Mouse (Mus musculus): ENCODE results near the gene Egr2. TPM values are rescaled to one million over a fixed set of nuclear protein-coding genes. Genes with fewer than 3 reads are reported as not detected.

Gene Egr2
- total and polyA plus RNA-seq, 3 experiments: 1.0 to 4.7 (median 3.1) TPM

DNA sequence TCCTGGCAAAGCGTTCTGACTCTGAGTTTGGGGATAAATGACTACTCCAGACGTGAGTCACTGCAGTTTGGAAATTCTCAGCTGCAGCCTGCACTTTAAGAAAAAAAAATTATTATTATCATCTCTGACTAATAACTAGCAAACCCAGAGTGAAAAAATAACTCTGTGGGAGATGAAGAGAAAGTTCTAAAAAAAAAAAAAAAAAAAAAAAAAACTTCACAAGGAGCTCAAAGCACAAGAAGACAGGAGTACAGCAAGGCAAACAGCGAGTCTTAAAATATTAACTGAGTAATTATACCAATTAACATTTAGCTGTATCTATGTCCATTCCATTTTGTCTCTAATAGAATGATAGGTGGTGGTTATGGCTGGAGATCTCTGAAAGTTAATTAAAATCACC, 11.1 kb upstream of the Egr2 start:
- in situ Hi-C loops (cut with MboI; ENCODE audit: low pct_ligation_motif_present, low pct_unique_long_range_greater_than_20kb, low sequenced_read_pairs): no loop called here
- H3K4me2 ChIP-seq (ENCODE audit: insufficient read depth, low read depth, poor library complexity, severe bottlenecking): no peak overlapping the region

DNA sequence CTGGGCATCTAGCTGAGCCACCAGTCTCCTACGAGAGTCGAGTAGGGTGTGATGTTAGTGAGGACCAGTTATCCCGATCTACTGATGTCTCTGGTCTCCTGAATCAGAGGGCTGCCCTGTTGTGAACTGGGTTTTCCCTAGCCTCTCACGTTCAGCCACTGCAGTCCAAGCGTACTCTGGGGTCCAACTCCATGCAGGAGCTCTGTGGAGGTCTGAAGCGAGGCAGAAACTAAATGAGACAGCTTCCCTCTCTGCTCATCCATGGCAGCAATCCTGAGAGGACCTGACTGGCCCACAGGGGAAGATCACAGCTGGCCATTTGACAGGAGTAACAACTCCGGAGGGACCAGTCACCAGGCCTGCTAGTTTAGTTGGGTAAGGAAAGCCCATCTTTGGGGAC, 10.6 kb upstream of the Egr2 start:
- no peaks in the 10 kb centered on the region for H3K79me2 ChIP-seq (replicated peaks; ENCODE audit: control insufficient read depth, extremely low read depth, insufficient read depth, poor library complexity, severe bottlenecking)
- H3K4me1 ChIP-seq (ENCODE audit: control insufficient read depth in 1 of 2, insufficient read depth in 2 of 2): peaks cover 4 to 21% of the 10 kb centered on the region in 2 experiments
- TF ChIP-seq MAFK (IDR thresholded peaks at IDR 0.05; ENCODE audit: insufficient replicate concordance, low read length) (no peak), KAT2A (IDR thresholded peaks at IDR 0.05; ENCODE audit: insufficient replicate concordance, low read length) (no peak)
- H3K27me3 ChIP-seq (replicated peaks): no peaks in the 10 kb centered on the region
- no peak overlapping the region for H3K9ac ChIP-seq (ENCODE audit: insufficient read depth, low read depth)
- no peak overlapping the region for H3K27ac ChIP-seq (ENCODE audit: insufficient read depth, low read depth)
- no peaks in the 10 kb centered on the region for H3K36me3 ChIP-seq (replicated peaks in 1 of 2; ENCODE audit: control insufficient read depth in 1 of 2, insufficient read depth in 1 of 2, low read length in 1 of 2)
- DNase-seq (ENCODE audit: extremely low read depth): no peak
- dilution Hi-C loops (cut with MboI; ENCODE audit: extremely low pct_ligation_motif_present, extremely low pct_unique_long_range_greater_than_20kb, low sequenced_read_pairs): no loop called here
- H3K4me2 ChIP-seq (ENCODE audit: insufficient read depth, low read depth, poor library complexity, severe bottlenecking): no peak overlapping the region
- H3K9me3 ChIP-seq (replicated peaks; ENCODE audit: low read length): no peaks in the 10 kb centered on the region
- in situ Hi-C loops (cut with MboI; ENCODE audit: low pct_ligation_motif_present, low pct_unique_long_range_greater_than_20kb, low sequenced_read_pairs): loop anchor here (25.0 kb wide), 1 partner anchor 212 kb away; no protein-coding TSS in a partner anchor
- H3K4me3 ChIP-seq (replicated peaks in 1 of 3; ENCODE audit: low read depth in 2 of 3, low read length in 2 of 3, poor library complexity in 1 of 3): no peak overlapping the region

More for the DNA sequence above, 11.1 kb upstream of the Egr2 start:
- Histone ChIP-seq H3K79me2 (replicated peaks; ENCODE audit: control insufficient read depth, extremely low read depth, insufficient read depth, poor library complexity, severe bottlenecking) (no peaks in the 10 kb centered on the region), H3K9ac (ENCODE audit: insufficient read depth, low read depth) (no peak overlapping the region), H3K27ac (ENCODE audit: insufficient read depth, low read depth) (no peak overlapping the region), H3K36me3 (replicated peaks in 1 of 2; ENCODE audit: control insufficient read depth in 1 of 2, insufficient read depth in 1 of 2, low read length in 1 of 2) (no peaks in the 10 kb centered on the region), H3K4me3 (replicated peaks in 1 of 3; ENCODE audit: low read depth in 2 of 3, low read length in 2 of 3, poor library complexity in 1 of 3) (no peak overlapping the region), H3K9me3 (replicated peaks; ENCODE audit: low read length) (peaks cover 3% of the 10 kb centered on the region), H3K27me3 (replicated peaks) (no peaks in the 10 kb centered on the region), H3K4me1 (ENCODE audit: control insufficient read depth in 1 of 2, insufficient read depth in 2 of 2) (peaks cover under 1 to 17% of the 10 kb centered on the region in 2 experiments; a peak in 3 of 4 replicates)
- no peak for DNase-seq (ENCODE audit: extremely low read depth)
- dilution Hi-C loops (cut with MboI; ENCODE audit: extremely low pct_ligation_motif_present, extremely low pct_unique_long_range_greater_than_20kb, low sequenced_read_pairs): no loop called here
- TF ChIP-seq POLR2AphosphoS2 (IDR thresholded peaks at IDR 0.05; ENCODE audit: low read depth, low read length): no peak
- TF ChIP-seq ZC3H11A (IDR thresholded peaks at IDR 0.05; ENCODE audit: low read depth, low read length): no peak
- no peak for TF ChIP-seq CTCF (conservative IDR thresholded peaks at IDR 0.05 in 1 of 2, IDR thresholded peaks at IDR 0.05 in 1 of 2; ENCODE audit: low read depth in 2 of 2, low read length in 2 of 2)
- no peak for TF ChIP-seq GABPA (IDR thresholded peaks at IDR 0.05; ENCODE audit: insufficient replicate concordance, low read depth, low read length)
- TF ChIP-seq MAZ (IDR thresholded peaks at IDR 0.05; ENCODE audit: low read depth, low read length): no peak
- no peak for TF ChIP-seq NRF1 (IDR thresholded peaks at IDR 0.05; ENCODE audit: low read depth, low read length)
- peak; percentile 91 for TF ChIP-seq ZNF384 (IDR thresholded peaks at IDR 0.05; ENCODE audit: low read depth, low read length)
- no peak for TF ChIP-seq PAX5 (IDR thresholded peaks at IDR 0.05; ENCODE audit: low read length)
- no peak for TF ChIP-seq EP300 (IDR thresholded peaks at IDR 0.05; ENCODE audit: low read length)
- TF ChIP-seq IRF4 (IDR thresholded peaks at IDR 0.05; ENCODE audit: low read depth, low read length): peak; percentile 12; the same call in 1 of the 2 replicates
- TF ChIP-seq ETS1 (conservative IDR thresholded peaks at IDR 0.05; ENCODE audit: low read depth, low read length): peak; percentile 42; the same call in 1 of the 2 replicates
- no peak for TF ChIP-seq KAT2A (IDR thresholded peaks at IDR 0.05; ENCODE audit: insufficient replicate concordance, low read length)
- TF ChIP-seq ELF1 (IDR thresholded peaks at IDR 0.05; ENCODE audit: low read depth, low read length): no peak
- TF ChIP-seq BHLHE40 (IDR thresholded peaks at IDR 0.05; ENCODE audit: low read depth, low read length): 0 out of 2 replicates have a peak, but pooled peaks have one; percentile 9
- no peak for TF ChIP-seq MAX (IDR thresholded peaks at IDR 0.05; ENCODE audit: low read length)
- TF ChIP-seq SMC3 (IDR thresholded peaks at IDR 0.05; ENCODE audit: low read depth, low read length): no peak
